Mouse (Mus musculus) thymus, adult 2 months (tissue): ENCODE data around the gene Cacna1c.

ENCODE experiments used
- CTCF ChIP-seq: fragments of 200-500 bp; IDR thresholded peaks from 2 replicates; pipeline ENCODE4 v1.5.1; 2012; ENCODE audit warnings: mild to moderate bottlenecking, control low read depth, low read length, moderate library complexity, borderline replicate concordance; ENCODE audit not compliant: control insufficient read depth, poor library complexity, insufficient read depth; ENCODE audit errors: extremely low read depth
- POLR2A ChIP-seq: fragments of 200-500 bp; IDR thresholded peaks from 2 replicates; pipeline ENCODE4 v1.6.1; 2012; ENCODE audit warnings: mild to moderate bottlenecking, low read length, control low read depth, moderate library complexity; ENCODE audit not compliant: control insufficient read depth, poor library complexity, insufficient read depth; ENCODE audit errors: extremely low read depth

GRCm38 (mm10) chr6:118952377-118952776 lies 243.8 kb downstream of the Cacna1c start:
- TF ChIP-seq POLR2A (no peak), CTCF (no peak)
